Mouse (Mus musculus): Measurements from ENCODE around the gene Irf3.
A peak's percentile ranks its signal among the peaks of the same experiment; 100 is the strongest.

- TF ChIP-seq CTCF (conservative IDR thresholded peaks at IDR 0.05; ENCODE audit: insufficient read depth, insufficient read length, low read depth, low read length) (peak; percentile 84), POLR2A (IDR thresholded peaks at IDR 0.05; ENCODE audit: low read depth, low read length) (no peak)
Measured at GRCm38 (mm10) chr7:45037720-45038361, 40.4 kb downstream of the Irf3 start.
